Mouse (Mus musculus): ENCODE data around the gene Pde10a. TPM values are rescaled to one million over a fixed set of nuclear protein-coding genes. Genes with fewer than 3 reads are reported as not detected.

Pde10a gene
- polyA plus RNA-seq, 1 experiment from 2014 or later: 1.7 TPM

DNA sequence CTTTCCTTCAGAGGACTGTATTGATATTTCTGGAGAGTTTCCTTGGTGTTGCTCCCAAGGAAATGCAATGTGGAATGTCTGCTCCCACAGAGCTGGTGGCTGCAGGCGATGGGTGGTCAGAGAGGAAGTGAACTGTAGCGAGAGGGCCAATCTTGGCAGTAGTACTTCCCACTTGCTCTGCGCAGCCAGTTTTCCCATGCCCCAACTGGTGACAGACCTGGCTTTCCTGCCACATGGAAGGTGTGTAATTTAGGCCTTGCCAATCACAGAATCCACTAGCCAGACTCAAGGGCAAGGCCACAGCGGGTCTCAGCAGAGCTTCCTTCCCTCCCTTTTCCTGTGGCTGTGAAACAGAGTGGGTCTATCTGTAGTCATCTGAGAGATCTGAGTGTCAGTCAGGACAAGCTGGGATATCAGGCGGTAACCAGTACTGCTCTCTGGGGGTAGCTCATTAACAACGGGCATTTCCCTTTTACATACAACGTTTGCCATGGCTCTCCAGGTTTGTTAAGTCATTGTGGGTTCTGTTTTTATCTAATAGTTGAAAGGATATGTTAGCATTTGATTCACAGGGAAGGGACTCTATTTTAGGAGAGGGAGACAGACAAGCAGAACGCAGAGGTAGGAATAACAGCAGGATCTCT, 316.8 kb downstream of the Pde10a start:
- ATAC-seq: no peak
- 22% methylated on average over 8 of the region's 8 CpGs for whole genome bisulfite sequencing (ENCODE audit: insufficient replicate concordance)

DNA sequence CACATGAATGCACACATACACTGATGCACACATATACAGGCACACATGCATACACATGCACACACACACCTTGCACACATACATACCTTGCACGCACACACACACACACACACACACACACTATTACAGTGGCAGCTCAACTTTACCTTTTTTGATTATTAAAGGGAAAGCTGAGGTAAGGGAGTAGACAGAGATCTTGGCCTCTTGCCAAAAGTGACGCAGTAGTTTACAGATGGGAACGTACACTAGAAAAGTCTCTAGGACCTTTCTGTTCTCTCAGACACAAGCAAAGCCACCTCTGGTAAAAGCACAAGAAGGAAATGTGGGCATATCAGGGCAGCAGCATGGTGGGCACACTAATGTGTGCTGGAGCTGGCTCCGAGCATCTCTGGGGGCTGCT, 317.5 kb downstream of the Pde10a start:
- H3K27ac ChIP-seq: no peak overlapping the region
- H3K36me3 ChIP-seq: no peaks in the 10 kb centered on the region
- H3K4me2 ChIP-seq: no peak overlapping the region
- H3K27me3 ChIP-seq (replicated peaks): no peaks in the 10 kb centered on the region
- no peak overlapping the region for H3K4me3 ChIP-seq
- 64% methylated on average over 4 of the region's 4 CpGs for WGBS (ENCODE audit: insufficient replicate concordance)
- peaks cover 9% of the 10 kb centered on the region; the same call in 1 of the 2 replicates for H3K4me1 ChIP-seq
- no peaks in the 10 kb centered on the region for H3K9me3 ChIP-seq (replicated peaks)
- no peak overlapping the region for H3K9ac ChIP-seq
- ATAC-seq: no peak

More for the DNA sequence above, 316.8 kb downstream of the Pde10a start:
- Histone ChIP-seq H3K36me3 (no peaks in the 10 kb centered on the region), H3K4me3 (no peak overlapping the region), H3K4me1 (peaks cover 9% of the 10 kb centered on the region; the same call in 1 of the 2 replicates), H3K4me2 (no peak overlapping the region), H3K27me3 (replicated peaks) (no peaks in the 10 kb centered on the region), H3K9me3 (replicated peaks) (no peaks in the 10 kb centered on the region), H3K27ac (no peak overlapping the region), H3K9ac (no peak overlapping the region)

DNA sequence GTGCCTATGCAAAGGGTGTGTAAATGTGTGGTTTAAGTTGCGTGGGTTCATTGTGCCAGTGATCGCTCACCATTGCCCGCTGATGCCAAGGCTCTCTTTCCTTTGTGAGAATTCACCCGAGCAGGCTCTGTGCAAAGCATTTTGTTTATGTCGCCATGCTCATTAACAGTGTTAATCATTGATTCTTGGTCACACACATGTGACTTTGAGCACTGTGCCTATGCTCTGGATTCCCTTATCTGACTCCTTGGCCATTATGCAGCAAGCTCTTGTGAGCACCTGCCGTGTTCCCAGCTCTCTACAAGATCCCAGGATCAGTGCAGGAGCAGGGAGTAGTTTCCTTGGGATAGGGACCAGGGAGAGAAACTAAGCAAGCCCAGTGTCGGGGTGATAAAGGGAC, 318.8 kb downstream of the Pde10a start:
- no peak overlapping the region for H3K4me2 ChIP-seq
- no peaks in the 10 kb centered on the region for H3K27me3 ChIP-seq (replicated peaks)
- H3K4me1 ChIP-seq: peaks cover 9% of the 10 kb centered on the region; the same call in 1 of the 2 replicates
- no peak overlapping the region for H3K4me3 ChIP-seq
- no peak for ATAC-seq
- H3K36me3 ChIP-seq: no peaks in the 10 kb centered on the region
- no peak overlapping the region for H3K9ac ChIP-seq
- H3K27ac ChIP-seq: no peak overlapping the region
- no peaks in the 10 kb centered on the region for H3K9me3 ChIP-seq (replicated peaks)
- 75% methylated on average over 7 of the region's 7 CpGs for WGBS (ENCODE audit: insufficient replicate concordance)

DNA sequence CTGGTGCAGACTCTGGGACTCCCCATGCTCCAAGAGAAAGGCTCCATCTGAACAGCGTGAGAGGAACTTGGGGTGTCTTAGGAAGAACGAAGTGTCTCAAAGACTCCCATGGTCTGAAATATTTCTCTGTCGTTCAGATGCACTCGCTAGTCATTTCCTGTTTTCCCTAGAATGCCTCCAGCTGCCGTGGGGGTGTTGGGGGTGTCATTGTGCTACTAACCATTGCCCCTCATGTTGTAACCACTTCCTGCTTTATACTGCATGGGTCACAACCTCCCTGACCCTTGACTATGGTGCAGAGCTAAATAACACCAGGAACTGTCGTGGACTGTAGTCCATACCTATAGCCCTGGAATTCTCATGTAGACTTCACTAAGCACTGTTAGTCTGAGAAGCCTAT, 321.3 kb downstream of the Pde10a start:
- Histone ChIP-seq H3K27ac (no peak overlapping the region), H3K9ac (no peak overlapping the region), H3K9me3 (replicated peaks) (no peaks in the 10 kb centered on the region), H3K27me3 (replicated peaks) (no peaks in the 10 kb centered on the region; the same call in 1 of the 2 replicates), H3K4me1 (peaks cover 9% of the 10 kb centered on the region; the same call in 1 of the 2 replicates), H3K4me2 (no peak overlapping the region), H3K36me3 (no peaks in the 10 kb centered on the region), H3K4me3 (no peak overlapping the region)
- WGBS (ENCODE audit: insufficient replicate concordance): 25% methylated on average over 6 of the region's 6 CpGs
- ATAC-seq: no peak

DNA sequence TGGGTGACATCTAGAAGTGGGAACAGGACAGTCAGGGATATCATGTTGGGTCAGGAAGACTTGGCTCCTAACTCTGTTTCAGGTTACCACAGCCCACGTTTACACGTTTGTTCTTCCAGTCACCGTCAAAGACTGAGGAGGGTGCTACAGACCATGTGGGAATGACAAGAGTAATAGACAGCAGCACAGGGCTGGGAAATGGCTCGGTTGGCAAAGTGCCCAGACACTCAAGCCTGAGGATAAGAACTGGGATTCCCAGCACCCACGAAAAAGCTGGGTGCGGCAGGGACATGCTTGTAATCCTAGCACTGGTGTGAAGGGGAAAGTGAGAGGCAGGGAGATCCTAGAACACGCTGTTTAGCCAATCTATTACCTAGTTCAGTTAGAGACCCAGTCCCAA, 322.4 kb downstream of the Pde10a start:
- H3K4me3 ChIP-seq: no peak overlapping the region
- peaks cover 5% of the 10 kb centered on the region; the same call in 1 of the 2 replicates for H3K4me1 ChIP-seq
- no peak overlapping the region for H3K4me2 ChIP-seq
- no peaks in the 10 kb centered on the region for H3K36me3 ChIP-seq
- no peaks in the 10 kb centered on the region; the same call in 1 of the 2 replicates for H3K27me3 ChIP-seq (replicated peaks)
- H3K27ac ChIP-seq: no peak overlapping the region
- no peak overlapping the region for H3K9ac ChIP-seq
- no peaks in the 10 kb centered on the region for H3K9me3 ChIP-seq (replicated peaks)
- ATAC-seq: no peak
- WGBS (ENCODE audit: insufficient replicate concordance): 57% methylated on average over 7 of the region's 7 CpGs

DNA sequence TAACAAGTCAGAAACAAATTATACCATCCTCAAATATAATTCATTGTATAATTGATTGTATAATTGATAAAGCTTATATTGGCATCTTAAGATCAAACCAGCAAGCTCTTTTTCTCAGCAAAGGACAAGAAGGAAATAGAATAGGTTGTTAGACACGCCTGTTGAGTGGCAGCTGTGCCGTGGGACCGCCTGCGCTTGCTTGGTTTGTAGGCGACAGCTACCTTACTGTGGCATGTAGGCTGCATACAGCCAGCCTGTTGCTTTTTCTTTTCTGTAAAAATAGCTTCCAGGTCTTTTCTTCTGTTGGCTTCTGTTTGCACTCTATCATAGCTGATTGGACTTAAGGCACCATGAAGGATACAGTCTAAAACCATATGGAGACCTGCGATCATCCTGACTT, 326.7 kb downstream of the Pde10a start:
- Histone ChIP-seq H3K4me3 (no peak overlapping the region), H3K27me3 (replicated peaks) (no peaks in the 10 kb centered on the region; the same call in 1 of the 2 replicates), H3K4me2 (no peak overlapping the region), H3K9ac (no peak overlapping the region), H3K9me3 (replicated peaks) (no peaks in the 10 kb centered on the region), H3K27ac (no peak overlapping the region), H3K36me3 (no peaks in the 10 kb centered on the region), H3K4me1 (peaks cover 10% of the 10 kb centered on the region)
- 79% methylated on average over 6 of the region's 6 CpGs for WGBS (ENCODE audit: insufficient replicate concordance)
- ATAC-seq: no peak

DNA sequence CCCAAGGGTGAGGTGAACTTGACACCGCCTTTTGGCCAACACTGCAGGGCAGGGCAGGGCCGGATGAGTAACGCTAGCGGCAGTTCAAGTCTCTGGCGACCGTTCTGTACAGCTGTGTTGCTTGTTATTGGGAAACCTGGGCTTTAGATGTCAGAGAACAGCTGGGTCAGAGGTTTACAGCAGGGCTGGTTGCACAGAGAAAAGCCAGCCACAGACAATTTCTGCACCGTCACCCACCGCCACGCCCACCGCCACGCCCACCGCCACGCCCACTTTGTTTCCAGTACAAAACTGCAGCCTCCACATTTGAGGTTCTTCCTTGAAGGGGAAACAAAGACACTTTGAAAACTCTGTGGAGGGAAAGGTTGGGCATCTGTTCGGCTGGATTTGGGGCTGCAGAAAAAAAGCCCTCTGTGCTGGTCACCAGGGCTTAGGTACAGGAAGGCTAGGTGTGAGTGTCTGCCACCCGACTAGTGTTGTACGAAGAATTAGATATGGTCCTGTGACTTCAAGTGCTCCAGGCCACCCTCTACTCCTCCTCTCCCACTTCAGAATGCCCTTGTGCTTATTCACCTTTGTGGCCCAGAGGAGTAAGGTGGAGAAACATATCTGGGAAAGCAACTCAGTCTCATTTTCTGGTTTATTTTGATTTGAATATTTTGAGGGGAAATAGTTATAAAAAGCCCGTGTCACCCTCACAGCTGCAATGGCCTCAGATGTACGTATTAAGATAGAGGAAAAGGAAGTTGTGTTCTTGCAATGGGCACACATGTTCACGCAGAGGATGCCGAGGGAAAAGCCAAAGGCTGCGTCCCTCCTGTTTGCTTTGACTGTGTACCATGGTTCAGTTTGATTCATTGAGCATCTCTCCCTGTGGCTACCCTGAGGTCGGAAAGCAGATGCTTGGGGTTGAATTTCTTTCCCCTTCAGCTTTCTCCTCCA, 331.5 kb downstream of the Pde10a start:
- peak overlapping the region; percentile 60; the same call in 1 of the 2 replicates for H3K27ac ChIP-seq
- no peaks in the 10 kb centered on the region for H3K36me3 ChIP-seq
- 27% methylated on average over 22 of the region's 22 CpGs for WGBS (ENCODE audit: insufficient replicate concordance)
- H3K9me3 ChIP-seq (replicated peaks): no peaks in the 10 kb centered on the region
- H3K4me1 ChIP-seq: peaks cover 12% of the 10 kb centered on the region
- H3K9ac ChIP-seq: no peak overlapping the region
- ATAC-seq: peak; percentile 75
- H3K27me3 ChIP-seq (replicated peaks): no peaks in the 10 kb centered on the region
- peak overlapping the region; percentile 61 for H3K4me2 ChIP-seq
- H3K4me3 ChIP-seq: peak overlapping the region; percentile 29

DNA sequence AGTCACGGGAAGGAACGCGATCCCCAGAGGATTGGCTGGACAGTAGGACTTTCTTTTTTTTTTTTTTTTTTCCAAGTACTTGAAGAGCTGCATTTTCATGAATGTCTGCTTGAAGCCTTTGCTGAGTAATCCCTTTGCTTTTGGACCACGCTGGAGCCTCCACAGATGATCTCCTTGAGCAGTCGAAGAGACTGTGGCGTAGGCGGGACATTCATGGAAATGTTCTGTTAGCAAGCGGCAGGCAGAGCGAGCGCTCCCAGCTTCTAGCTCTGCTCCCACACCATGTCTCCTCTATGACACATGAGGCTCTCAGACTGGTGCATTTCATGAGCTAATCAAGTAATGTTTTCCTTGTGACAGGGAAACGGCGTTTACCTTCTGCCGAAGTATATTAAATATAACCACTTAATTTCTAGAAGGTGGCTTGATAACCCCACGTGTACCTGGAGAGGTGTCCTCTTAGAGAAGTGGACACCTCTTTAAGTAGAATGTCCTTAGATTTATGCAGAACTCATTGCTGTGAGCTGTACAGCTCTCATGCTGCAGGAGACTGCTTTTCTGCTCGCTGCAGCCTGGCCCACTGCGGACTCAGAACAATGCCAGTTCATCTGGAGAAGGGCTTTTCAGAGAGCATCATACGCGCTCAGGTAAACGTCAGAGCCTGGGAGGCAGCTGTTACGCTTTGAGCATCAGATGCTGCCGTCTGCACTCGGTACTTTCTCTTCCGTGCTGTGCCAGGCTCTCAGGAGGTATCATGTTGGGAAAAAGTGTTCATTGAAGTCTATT, 333.7 kb downstream of the Pde10a start:
- no peak for ATAC-seq
- H3K4me2 ChIP-seq: no peak overlapping the region
- no peak overlapping the region for H3K4me3 ChIP-seq
- no peaks in the 10 kb centered on the region for H3K36me3 ChIP-seq
- H3K27ac ChIP-seq: no peak overlapping the region
- H3K4me1 ChIP-seq: peaks cover 12% of the 10 kb centered on the region
- no peaks in the 10 kb centered on the region for H3K27me3 ChIP-seq (replicated peaks)
- no peaks in the 10 kb centered on the region for H3K9me3 ChIP-seq (replicated peaks)
- 81% methylated on average over 23 of the region's 23 CpGs for WGBS (ENCODE audit: insufficient replicate concordance)
- H3K9ac ChIP-seq: no peak overlapping the region

DNA sequence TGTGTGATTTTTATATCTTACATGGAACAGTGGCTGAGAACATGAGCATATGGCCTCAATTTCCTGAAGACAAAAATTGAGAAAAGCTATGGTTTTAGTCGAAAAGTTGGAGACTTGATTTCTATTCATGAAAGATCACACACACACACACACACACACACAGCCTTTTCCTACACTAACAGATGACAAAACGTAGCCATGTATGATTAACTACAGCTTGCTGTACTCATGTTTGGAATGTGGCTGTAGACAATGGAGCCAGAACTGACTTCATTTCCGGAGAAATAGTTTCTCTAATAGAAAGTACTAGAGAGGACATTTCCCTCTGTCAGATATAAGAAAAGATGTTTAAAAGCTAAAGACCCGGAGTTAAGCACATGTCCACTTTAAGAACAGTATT, 334.3 kb downstream of the Pde10a start:
- no peak overlapping the region for H3K9ac ChIP-seq
- H3K4me2 ChIP-seq: no peak overlapping the region
- no peak for ATAC-seq
- no peaks in the 10 kb centered on the region for H3K9me3 ChIP-seq (replicated peaks)
- no peak overlapping the region for H3K4me3 ChIP-seq
- no peaks in the 10 kb centered on the region for H3K27me3 ChIP-seq (replicated peaks)
- 57% methylated on average over 4 of the region's 4 CpGs for WGBS (ENCODE audit: insufficient replicate concordance)
- H3K4me1 ChIP-seq: peaks cover 12% of the 10 kb centered on the region
- no peaks in the 10 kb centered on the region for H3K36me3 ChIP-seq
- no peak overlapping the region for H3K27ac ChIP-seq

DNA sequence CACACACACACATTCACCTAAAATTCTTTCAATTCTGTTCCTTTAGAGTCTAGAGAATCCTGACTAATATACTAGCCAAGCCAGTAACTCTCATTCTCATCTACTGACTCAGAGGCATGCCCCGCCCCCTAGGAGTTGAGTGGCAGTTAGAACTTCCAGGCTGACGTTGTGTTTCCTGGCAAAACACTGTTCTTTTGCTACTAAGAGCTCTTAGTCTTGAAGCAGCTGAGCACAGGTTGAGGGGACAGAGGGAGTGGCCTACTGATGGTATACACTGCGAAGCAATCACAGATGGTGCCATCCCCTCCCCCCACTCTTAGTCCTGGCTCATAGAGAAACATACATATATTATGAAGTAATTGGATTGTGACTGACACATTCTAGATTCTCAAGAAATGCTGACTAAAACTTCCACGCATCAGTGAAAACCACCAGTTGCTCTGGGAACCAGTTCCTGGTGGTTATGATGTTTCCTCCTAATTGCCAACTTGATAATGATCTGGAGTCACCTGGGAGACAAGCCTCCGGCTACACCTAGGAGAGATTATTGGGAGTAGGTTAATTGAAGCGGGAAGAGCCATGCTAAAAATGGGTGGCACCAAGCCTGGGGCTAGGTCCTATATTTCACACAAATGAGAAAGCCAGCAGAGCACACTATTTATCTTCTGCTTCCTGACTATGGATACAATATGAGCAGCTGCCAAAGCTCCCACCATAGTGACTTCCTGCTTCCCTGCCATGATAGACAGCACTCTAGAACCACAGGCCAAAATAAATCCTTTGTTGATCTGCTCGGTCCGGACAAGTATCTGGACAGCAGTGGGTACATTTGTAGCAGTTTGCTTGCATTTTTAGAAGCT, 339.7 kb downstream of the Pde10a start:
- Histone ChIP-seq H3K9me3 (replicated peaks) (no peaks in the 10 kb centered on the region), H3K9ac (no peak overlapping the region), H3K4me2 (no peak overlapping the region), H3K4me3 (no peak overlapping the region), H3K27ac (no peak overlapping the region), H3K36me3 (no peaks in the 10 kb centered on the region), H3K4me1 (peaks cover 15% of the 10 kb centered on the region), H3K27me3 (replicated peaks) (no peaks in the 10 kb centered on the region; the same call in 1 of the 2 replicates)
- WGBS (ENCODE audit: insufficient replicate concordance): 45% methylated on average over 8 of the region's 8 CpGs
- no peak for ATAC-seq
